Mouse (Mus musculus): ENCODE data around the gene Rasgef1c.

DNA sequence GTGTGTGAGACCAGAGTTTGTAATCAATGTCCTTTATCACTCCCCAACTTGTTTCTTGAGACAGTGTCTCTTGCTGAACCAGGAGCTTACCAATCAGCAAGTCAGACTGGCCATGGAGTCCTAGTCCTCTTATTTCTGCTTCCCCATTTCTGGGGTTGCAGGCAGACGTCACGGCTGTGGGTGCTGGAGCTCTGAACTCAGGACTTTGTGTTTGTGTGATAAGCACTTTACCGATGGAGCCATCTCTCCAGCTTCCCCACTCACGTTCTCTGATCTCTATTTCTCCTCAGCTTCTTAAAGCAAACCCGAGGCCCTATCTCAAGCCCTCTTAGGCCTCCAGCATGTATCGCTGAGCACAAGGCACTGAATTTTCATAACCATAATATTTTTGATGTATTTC is 17.7 kb downstream of the Rasgef1c start:
- TF ChIP-seq CTCF (IDR thresholded peaks at IDR 0.05; ENCODE audit: low read depth) = no peak
- TF ChIP-seq EP300 (IDR thresholded peaks at IDR 0.05; ENCODE audit: low read depth) = no peak

Measured in heart, postnatal 0 days (tissue).